ENCODE assay signal across 31 mouse cellular contexts in the genomic region with DNA sequence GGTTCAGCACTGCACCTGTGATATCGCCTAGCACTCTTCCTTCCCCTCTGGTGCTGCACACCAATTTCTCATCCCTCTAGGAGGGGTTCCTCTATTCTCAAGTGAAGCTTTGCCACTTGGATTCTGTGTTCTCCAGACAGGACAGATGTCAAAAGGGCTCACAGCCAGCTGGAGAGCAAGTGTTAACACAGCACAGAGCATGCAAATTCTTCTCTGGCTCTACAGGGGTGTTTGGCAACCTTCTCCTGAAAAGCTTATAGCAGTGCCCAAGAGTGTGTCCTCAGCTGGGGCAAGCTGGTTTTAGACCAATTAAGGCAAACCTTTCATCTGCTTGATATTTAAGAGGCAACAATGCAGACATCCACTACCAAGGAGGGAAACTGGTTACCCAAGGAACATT.
DNase-seq lines count a peak whose midpoint lies in the region; ATAC-seq and TF ChIP-seq lines count a peak whose summit lies in the region.
"Had no signal": no experiment of that assay in that cellular context is flagged by ENCODE, and none has a peak within 500 bp of the region (broad histone marks: within the 10 kb centered on the region; RNA-seq: fewer than 3 reads in every experiment).

No protein-coding gene starts in this region.

- no peak overlapping the region for H3K4me2 ChIP-seq in forebrain, postnatal 0 days (ENCODE audit: low read depth)
- no peak overlapping the region for H3K4me2 ChIP-seq in hindbrain, postnatal 0 days (ENCODE audit: low read depth, low read length)
- H3K4me2 ChIP-seq: embryonic facial prominence, embryonic 15.5 days; heart, embryonic 11.5 days; liver, embryonic 12.5 days; midbrain, embryonic 13.5 days had no signal

- no peaks in the 10 kb centered on the region for H3K36me3 ChIP-seq in forebrain, postnatal 0 days (ENCODE audit: insufficient read depth)
- no peaks in the 10 kb centered on the region for H3K36me3 ChIP-seq in forebrain, embryonic 10.5 days (replicated peaks)
- no peaks in the 10 kb centered on the region for H3K36me3 ChIP-seq in hindbrain, postnatal 0 days (ENCODE audit: insufficient read depth, low read length)
- no peaks in the 10 kb centered on the region for H3K36me3 ChIP-seq in hindbrain, embryonic 10.5 days
- H3K36me3 ChIP-seq: embryonic facial prominence, embryonic 10.5 days; embryonic facial prominence, embryonic 15.5 days; liver, embryonic 12.5 days; midbrain, embryonic 13.5 days had no signal

- no peaks in the 10 kb centered on the region for H3K4me1 ChIP-seq in forebrain, postnatal 0 days (ENCODE audit: insufficient read depth)
- H3K4me1 ChIP-seq in forebrain, embryonic 10.5 days: 0 out of 2 replicates have a peak, but pooled peaks cover 4% of the 10 kb centered on the region
- H3K4me1 ChIP-seq in hindbrain, postnatal 0 days (ENCODE audit: insufficient read depth, low read length): no peaks in the 10 kb centered on the region
- 0 out of 2 replicates have a peak, but pooled peaks cover 3% of the 10 kb centered on the region for H3K4me1 ChIP-seq in hindbrain, embryonic 10.5 days (replicated peaks)
- H3K4me1 ChIP-seq: embryonic facial prominence, embryonic 10.5 days; embryonic facial prominence, embryonic 15.5 days; liver, embryonic 12.5 days; megakaryocyte, embryonic 14.5 days; midbrain, embryonic 13.5 days had no signal

- 68% methylated on average over 1 of the region's 1 CpGs for WGBS in forebrain, postnatal 0 days
- WGBS in forebrain, embryonic 10.5 days: 87% methylated on average over 1 of the region's 1 CpGs
- WGBS in hindbrain, postnatal 0 days: 60% methylated on average over 1 of the region's 1 CpGs
- WGBS in hindbrain, embryonic 10.5 days: 83% methylated on average over 1 of the region's 1 CpGs

- no peak overlapping the region for H3K9ac ChIP-seq in forebrain, postnatal 0 days
- H3K9ac ChIP-seq in hindbrain, postnatal 0 days (replicated peaks; ENCODE audit: low read length): no peak overlapping the region
- H3K9ac ChIP-seq: embryonic facial prominence, embryonic 15.5 days; liver, embryonic 12.5 days; liver, postnatal 0 days; midbrain, embryonic 13.5 days had no signal

- H3K27me3 ChIP-seq in forebrain, postnatal 0 days (ENCODE audit: insufficient read depth, low read length): no peaks in the 10 kb centered on the region
- no peaks in the 10 kb centered on the region for H3K27me3 ChIP-seq in forebrain, embryonic 10.5 days (ENCODE audit: poor library complexity, severe bottlenecking)
- H3K27me3 ChIP-seq in hindbrain, postnatal 0 days (ENCODE audit: insufficient read depth, low read length): no peaks in the 10 kb centered on the region
- no peaks in the 10 kb centered on the region for H3K27me3 ChIP-seq in hindbrain, embryonic 10.5 days (ENCODE audit: insufficient read depth, poor library complexity, severe bottlenecking)
- H3K27me3 ChIP-seq: embryonic facial prominence, embryonic 15.5 days; liver, embryonic 12.5 days; megakaryocyte, embryonic 14.5 days; midbrain, embryonic 13.5 days had no signal

- H3K9me3 ChIP-seq in forebrain, postnatal 0 days (ENCODE audit: low read length): no peaks in the 10 kb centered on the region
- H3K9me3 ChIP-seq in forebrain, embryonic 10.5 days: no peaks in the 10 kb centered on the region
- H3K9me3 ChIP-seq in hindbrain, postnatal 0 days (ENCODE audit: low read length): no peaks in the 10 kb centered on the region
- H3K9me3 ChIP-seq in hindbrain, embryonic 10.5 days: no peaks in the 10 kb centered on the region
- H3K9me3 ChIP-seq: embryonic facial prominence, embryonic 10.5 days; embryonic facial prominence, embryonic 15.5 days; liver, embryonic 12.5 days; megakaryocyte, embryonic 14.5 days; midbrain, embryonic 13.5 days had no signal

- peak; percentile 50 for ATAC-seq in forebrain, postnatal 0 days
- peak; percentile 76; the same call in 1 of the 2 replicates for ATAC-seq in hindbrain, postnatal 0 days
- ATAC-seq: intestine, postnatal 0 days; liver, embryonic 12.5 days; liver, postnatal 0 days; midbrain, embryonic 13.5 days had no signal

- peak; percentile 49 for DNase-seq in forebrain, postnatal 0 days
- no peak for DNase-seq in forebrain, embryonic 10.5 days (ENCODE audit: extremely low spot score, low spot score)
- DNase-seq in hindbrain, postnatal 0 days (ENCODE audit: low spot score): peak; percentile 75
- DNase-seq in hindbrain, embryonic 10.5 days (ENCODE audit: low spot score): no peak
- DNase-seq in adipocyte (ENCODE audit: low spot score): peak; percentile 13
- peak; percentile 29 for DNase-seq in brain, adult 2 months (ENCODE audit: low read depth, low spot score)
- DNase-seq in layer of hippocampus, postnatal 25 days (ENCODE audit: extremely low spot score in 1 of 2, low spot score in 1 of 2): no peak
- DNase-seq: adrenal gland, adult 2 months; adrenal gland, postnatal 36 days; B cell, adult 2 months; cerebellum, adult 11-12 months; cerebellum, postnatal 25 days; gastrocnemius, postnatal 25 days; heart, adult 11 months; heart, postnatal 4 days; kidney, adult 9 months; kidney, postnatal 10 days; liver, postnatal 0 days; lung, postnatal 36 days; right cerebral cortex, postnatal 4 days; thymus, adult 18-20 months; thymus, postnatal 25 days had no signal

- H3K27ac ChIP-seq in forebrain, postnatal 0 days (ENCODE audit: low read depth, low read length): no peak overlapping the region
- no peak overlapping the region for H3K27ac ChIP-seq in forebrain, embryonic 10.5 days
- H3K27ac ChIP-seq in hindbrain, postnatal 0 days: no peak overlapping the region
- no peak overlapping the region for H3K27ac ChIP-seq in hindbrain, embryonic 10.5 days
- H3K27ac ChIP-seq: embryonic facial prominence, embryonic 10.5 days; embryonic facial prominence, embryonic 15.5 days; left cerebral cortex, adult 2 months; liver, embryonic 12.5 days; midbrain, embryonic 13.5 days; stomach, postnatal 0 days had no signal

- TF ChIP-seq CTCF in forebrain, postnatal 0 days (IDR thresholded peaks at IDR 0.05; ENCODE audit: low read depth): no peak
- no peak for TF ChIP-seq CTCF in hindbrain, postnatal 0 days (IDR thresholded peaks at IDR 0.05; ENCODE audit: low read depth)

- H3K4me3 ChIP-seq in forebrain, postnatal 0 days (ENCODE audit: low read depth, low read length): no peak overlapping the region
- no peak overlapping the region for H3K4me3 ChIP-seq in forebrain, embryonic 10.5 days
- H3K4me3 ChIP-seq in hindbrain, postnatal 0 days (ENCODE audit: low read length): no peak overlapping the region
- no peak overlapping the region for H3K4me3 ChIP-seq in hindbrain, embryonic 10.5 days
- H3K4me3 ChIP-seq: embryonic facial prominence, embryonic 10.5 days; embryonic facial prominence, embryonic 15.5 days; left cerebral cortex, adult 2 months; liver, embryonic 12.5 days; megakaryocyte, embryonic 14.5 days; midbrain, embryonic 13.5 days had no signal

Comparison
In these comparisons a context has a peak if more than half of its experiments do, and no peak if none do; other contexts are left out.
1. DNase-seq: peak in forebrain, postnatal 0 days (single experiment), hindbrain, postnatal 0 days (single experiment), adipocyte (single experiment) and brain, adult 2 months (single experiment); none in forebrain, embryonic 10.5 days (single experiment), hindbrain, embryonic 10.5 days (single experiment) and layer of hippocampus, postnatal 25 days (0 of 2).